Mouse (Mus musculus) myocyte (in vitro differentiated cells): ENCODE measurements around the gene Ptpn18. TPM values are rescaled to one million over a fixed set of nuclear protein-coding genes. Genes with fewer than 3 reads are reported as not detected.

Experiments
- H3K27me3 ChIP-seq: one replicate; pipeline ENCODE4 v1.6.1; 2011; ENCODE audit not compliant: control insufficient read depth, insufficient read depth, insufficient read length
- H3K36me3 ChIP-seq: one replicate; pipeline ENCODE4 v1.6.1; 2011; ENCODE audit not compliant: control insufficient read depth, insufficient read depth
- H3K4me2 ChIP-seq: one replicate; pipeline ENCODE4 v1.6.1; 2011; ENCODE audit warnings: low read depth, control low read depth
- H3K4me3 ChIP-seq: one replicate; pipeline ENCODE4 v1.5.1; 2011; ENCODE audit warnings: mild to moderate bottlenecking, control low read depth, moderate library complexity
- H3K79me2 ChIP-seq: one replicate; pipeline ENCODE4 v1.6.1; 2011; ENCODE audit not compliant: control insufficient read depth, insufficient read depth
- H3ac ChIP-seq: one replicate; pipeline ENCODE4 v1.6.1; 2011; ENCODE audit not compliant: control insufficient read depth, insufficient read length
- CEBPB ChIP-seq: IDR thresholded peaks from 2 replicates; pipeline ENCODE4 v1.6.1; 2011; ENCODE audit warnings: mild to moderate bottlenecking, moderate library complexity; ENCODE audit not compliant: poor library complexity, insufficient read depth, severe bottlenecking
- E2F4 ChIP-seq: IDR thresholded peaks from one replicate; pipeline ENCODE4 v1.6.1; 2011; ENCODE audit warnings: mild to moderate bottlenecking, control low read depth, moderate library complexity; ENCODE audit not compliant: insufficient read depth
- MAX ChIP-seq: IDR thresholded peaks from one replicate; pipeline ENCODE4 v1.6.1; 2011; ENCODE audit warnings: low read depth, mild to moderate bottlenecking, control low read depth
- MYOD1 ChIP-seq, 3 experiments: IDR thresholded peaks; one replicate each; pipeline ENCODE4 v1.6.1; 2011; ENCODE audit warnings: control low read depth in 2 of 3, low read depth in 2 of 3, mild to moderate bottlenecking in 2 of 3, moderate library complexity in 1 of 3; ENCODE audit not compliant: insufficient read length in 2 of 3, control insufficient read depth in 1 of 3
- MYOG ChIP-seq, 3 experiments: IDR thresholded peaks; one replicate each; pipeline ENCODE4 v1.6.1; 2011; ENCODE audit warnings: control low read depth in 2 of 3, low read depth in 2 of 3, mild to moderate bottlenecking in 2 of 3; ENCODE audit not compliant: insufficient read length in 2 of 3, control insufficient read depth in 1 of 3, insufficient read depth in 1 of 3
- POLR2A ChIP-seq: IDR thresholded peaks from one replicate; pipeline ENCODE4 v1.6.1; 2011; ENCODE audit warnings: low read depth, mild to moderate bottlenecking, control low read depth, moderate library complexity; ENCODE audit not compliant: insufficient read length
- POLR2AphosphoS2 ChIP-seq: IDR thresholded peaks from one replicate; pipeline ENCODE4 v1.6.1; 2011; ENCODE audit warnings: low read depth, control low read depth; ENCODE audit not compliant: insufficient read length
- REST ChIP-seq: IDR thresholded peaks from one replicate; pipeline ENCODE4 v1.6.1; 2011; ENCODE audit warnings: mild to moderate bottlenecking, control low read depth, moderate library complexity; ENCODE audit not compliant: insufficient read depth, insufficient read length
- SRF ChIP-seq: IDR thresholded peaks from one replicate; pipeline ENCODE4 v1.6.1; 2011; ENCODE audit warnings: low read depth; ENCODE audit not compliant: control insufficient read depth, insufficient read length
- TCF12 ChIP-seq: IDR thresholded peaks from one replicate; pipeline ENCODE4 v1.6.1; 2011; ENCODE audit warnings: mild to moderate bottlenecking, control low read depth; ENCODE audit not compliant: poor library complexity, insufficient read depth, severe bottlenecking
- TCF3 ChIP-seq: IDR thresholded peaks from one replicate; pipeline ENCODE4 v1.6.1; 2011; ENCODE audit warnings: low read depth, control low read depth; ENCODE audit not compliant: insufficient read length
- USF1 ChIP-seq: IDR thresholded peaks from one replicate; pipeline ENCODE4 v1.6.1; 2011; ENCODE audit warnings: low read depth, mild to moderate bottlenecking, control low read depth, moderate library complexity
- polyA plus RNA-seq: library from polyadenylated mRNA; unstranded; fragments of >200 nt; fragmentation: generic; extraction: Trizol; gene quantifications from one replicate; pipeline ENCODE4 v1.2.1, GENCODE M21; 2012; ENCODE audit warnings: missing spikeins

Gene Ptpn18
- polyA plus RNA-seq, 1 experiment, result 0.05 TPM

GRCm38 (mm10) chr1:34465445-34465844 lies 5.9 kb downstream of the Ptpn18 start:
- TF ChIP-seq MYOG (IDR thresholded peaks at IDR 0.05; ENCODE audit: control insufficient read depth in 1 of 3, insufficient read depth in 1 of 3, insufficient read length in 2 of 3, low read depth in 2 of 3) (no peak), MAX (no peak), REST (no peak), POLR2A (no peak), POLR2AphosphoS2 (no peak), E2F4 (no peak), TCF3 (no peak), SRF (no peak), USF1 (no peak), CEBPB (no peak), TCF12 (no peak)
- H3K36me3 ChIP-seq, result no peaks in the 10 kb centered on the region
- no peaks in the 10 kb centered on the region for H3K79me2 ChIP-seq
- H3K4me3 ChIP-seq, result no peak overlapping the region
- H3K27me3 ChIP-seq, result no peaks in the 10 kb centered on the region
- H3ac ChIP-seq, result no peak overlapping the region
- H3K4me2 ChIP-seq, result no peak overlapping the region

GRCm38 (mm10) chr1:34468051-34468450 lies 8.5 kb downstream of the Ptpn18 start:
- Histone ChIP-seq H3K4me3 (no peak overlapping the region), H3K79me2 (no peaks in the 10 kb centered on the region), H3K27me3 (peaks cover 21% of the 10 kb centered on the region), H3K4me2 (no peak overlapping the region), H3K36me3 (no peaks in the 10 kb centered on the region), H3ac (no peak overlapping the region)
- TF ChIP-seq POLR2A (no peak), CEBPB (no peak), TCF3 (no peak), USF1 (no peak), POLR2AphosphoS2 (no peak), MYOD1 (IDR thresholded peaks at IDR 0.05; ENCODE audit: control insufficient read depth in 1 of 3, insufficient read length in 2 of 3, low read depth in 2 of 3) (no peak), MAX (no peak), REST (no peak), SRF (no peak)

- H3K36me3 ChIP-seq, result no peaks in the 10 kb centered on the region
- H3K4me3 ChIP-seq, result no peak overlapping the region
- peaks cover 26% of the 10 kb centered on the region for H3K27me3 ChIP-seq
- no peak overlapping the region for H3K4me2 ChIP-seq
- no peaks in the 10 kb centered on the region for H3K79me2 ChIP-seq
- H3ac ChIP-seq, result no peak overlapping the region
- TF ChIP-seq TCF3 (no peak), TCF12 (no peak), MYOD1 (IDR thresholded peaks at IDR 0.05; ENCODE audit: control insufficient read depth in 1 of 3, insufficient read length in 2 of 3, low read depth in 2 of 3) (no peak), REST (no peak), POLR2A (no peak), POLR2AphosphoS2 (no peak), MYOG (IDR thresholded peaks at IDR 0.05; ENCODE audit: control insufficient read depth in 1 of 3, insufficient read depth in 1 of 3, insufficient read length in 2 of 3, low read depth in 2 of 3) (no peak), E2F4 (no peak), MAX (no peak), CEBPB (no peak), SRF (no peak)
These were observed 8.9 kb downstream of the Ptpn18 start for GRCm38 (mm10) chr1:34468500-34468899.

GRCm38 (mm10) chr1:34469801-34470200 lies 10.2 kb downstream of the Ptpn18 start:
- TF ChIP-seq POLR2A (no peak), MYOD1 (IDR thresholded peaks at IDR 0.05; ENCODE audit: control insufficient read depth in 1 of 3, insufficient read length in 2 of 3, low read depth in 2 of 3) (no peak), POLR2AphosphoS2 (no peak), TCF3 (no peak), MYOG (IDR thresholded peaks at IDR 0.05; ENCODE audit: control insufficient read depth in 1 of 3, insufficient read depth in 1 of 3, insufficient read length in 2 of 3, low read depth in 2 of 3) (no peak), REST (no peak)
- Histone ChIP-seq H3ac (no peak overlapping the region), H3K36me3 (no peaks in the 10 kb centered on the region)

GRCm38 (mm10) chr1:34472427-34473300 lies 13.1 kb downstream of the Ptpn18 start:
- H3K79me2 ChIP-seq, result no peaks in the 10 kb centered on the region
- TF ChIP-seq REST, result no peak
- no peak for TF ChIP-seq POLR2AphosphoS2
- TF ChIP-seq MYOG (IDR thresholded peaks at IDR 0.05; ENCODE audit: control insufficient read depth in 1 of 3, insufficient read depth in 1 of 3, insufficient read length in 2 of 3, low read depth in 2 of 3), result no peak
- TF ChIP-seq USF1, result no peak
- no peak for TF ChIP-seq SRF
- no peak for TF ChIP-seq TCF3
- no peak for TF ChIP-seq MAX
- no peak for TF ChIP-seq TCF12
- TF ChIP-seq E2F4, result no peak
- TF ChIP-seq POLR2A, result no peak
- H3K27me3 ChIP-seq, result peaks cover 40% of the 10 kb centered on the region
- H3K4me3 ChIP-seq, result no peak overlapping the region
- no peak overlapping the region for H3ac ChIP-seq
- no peaks in the 10 kb centered on the region for H3K36me3 ChIP-seq
- peak overlapping the region; percentile 52 for H3K4me2 ChIP-seq

More at GRCm38 (mm10) chr1:34469801-34470200, 10.2 kb downstream of the Ptpn18 start:
- Histone ChIP-seq H3K27me3 (peaks cover 32% of the 10 kb centered on the region), H3K79me2 (no peaks in the 10 kb centered on the region), H3K4me3 (no peak overlapping the region), H3K4me2 (no peak overlapping the region)
